Mouse (Mus musculus) heart, adult 2 months (tissue): ENCODE measurements around the gene Stk11. TPM values are rescaled to one million over a fixed set of nuclear protein-coding genes. Genes with fewer than 3 reads are reported as not detected.

Source experiments
- DNase-seq, 2 experiments: peaks; one replicate each; pipeline ENCODE4 v3.0.0; 2021
- H3K27ac ChIP-seq: fragments of 200-600 bp; 2 replicates; pipeline ENCODE4 v1.8.1; 2022
- H3K27me3 ChIP-seq: fragments of 200-500 bp; 2 replicates; pipeline ENCODE4 v1.6.1; 2012; ENCODE audit warnings: mild to moderate bottlenecking, low read length, inconsistent platforms, mixed read lengths; ENCODE audit not compliant: control insufficient read depth, insufficient read depth
- H3K36me3 ChIP-seq: fragments of 200-500 bp; 2 replicates; pipeline ENCODE4 v1.6.1; 2012; ENCODE audit warnings: low read length, inconsistent platforms; ENCODE audit not compliant: control insufficient read depth, insufficient read depth
- H3K4me1 ChIP-seq: fragments of 200-500 bp; 2 replicates; pipeline ENCODE4 v1.6.1; 2011; ENCODE audit warnings: low read length; ENCODE audit not compliant: control insufficient read depth, insufficient read depth
- H3K4me3 ChIP-seq: fragments of 200-600 bp; 2 replicates; pipeline ENCODE4 v1.8.1; 2022
- H3K79me2 ChIP-seq: fragments of 200-500 bp; replicated peaks from 2 replicates; pipeline ENCODE4 v1.6.1; 2012; ENCODE audit warnings: mild to moderate bottlenecking, inconsistent platforms, low read length, moderate library complexity, mixed read lengths; ENCODE audit not compliant: control insufficient read depth, insufficient read depth
- H3K9ac ChIP-seq: fragments of 200-500 bp; 2 replicates; pipeline ENCODE4 v1.6.1; 2012; ENCODE audit warnings: low read depth, mild to moderate bottlenecking, control low read depth, inconsistent platforms, low read length, mixed read lengths
- CTCF ChIP-seq: fragments of 200-600 bp; IDR thresholded peaks from 2 replicates; pipeline ENCODE4 v1.8.1; 2022; ENCODE audit warnings: antibody characterized with exemption, mild to moderate bottlenecking, moderate library complexity
- EP300 ChIP-seq: fragments of 200-500 bp; IDR thresholded peaks from 2 replicates; pipeline ENCODE4 v1.6.1; 2011; ENCODE audit warnings: low read depth, low read length, control low read depth; ENCODE audit not compliant: insufficient read depth
- POLR2A ChIP-seq: fragments of 200-500 bp; IDR thresholded peaks from 2 replicates; pipeline ENCODE4 v1.6.1; 2011; ENCODE audit warnings: mild to moderate bottlenecking, low read depth, low read length, control low read depth; ENCODE audit not compliant: insufficient read depth
- WGBS: fragments of 180-500 bp; shearing (Covaris S2); methylation state at CpG from one replicate; pipeline ENCODE4 v1.1.7; 2018; 5-methylcytosine and 5-hydroxymethylcytosine counted together
- intact Hi-C: fragments of 180-260 bp; cut with DNase I; formaldehyde crosslinking; loops from one replicate; pipeline ENCODE4 v1.15.1; 2025
- polyA plus RNA-seq: library from polyadenylated mRNA; depleted of rRNA; stranded (reverse); fragments of >200 nt; gene quantifications from 2 replicates; pipeline ENCODE4 v1.2.3, GENCODE M21; 2012
- total RNA-seq, 2 experiments: library from RNA; stranded (reverse); gene quantifications; 2 replicates each; pipeline ENCODE4 v1.2.3; 2021

Gene Stk11
- total and polyA plus RNA-seq, 3 experiments, result 127 to 161 (median 140) TPM

GRCm38 (mm10) chr10:80127920-80128319, 12.3 kb downstream of the Stk11 start:
- peaks cover 2% of the 10 kb centered on the region; the same call in 1 of the 2 replicates for H3K4me1 ChIP-seq
- peaks cover 3% of the 10 kb centered on the region; the same call in 1 of the 2 replicates for H3K79me2 ChIP-seq
- intact Hi-C loops, result no loop called here
- no peak for DNase-seq
- no peaks in the 10 kb centered on the region for H3K36me3 ChIP-seq
- H3K27me3 ChIP-seq, result no peaks in the 10 kb centered on the region
- no peak overlapping the region for H3K4me3 ChIP-seq
- no peak overlapping the region for H3K9ac ChIP-seq
- H3K27ac ChIP-seq, result no peak overlapping the region
- TF ChIP-seq POLR2A (no peak), EP300 (no peak), CTCF (no peak)
- 85% methylated on average over 8 of the region's 8 CpGs for WGBS

GRCm38 (mm10) chr10:80129846-80130245, 14.2 kb downstream of the Stk11 start:
- no peaks in the 10 kb centered on the region for H3K36me3 ChIP-seq
- H3K9ac ChIP-seq, result no peak overlapping the region

GRCm38 (mm10) chr10:80130403-80131031, 14.9 kb downstream of the Stk11 start:
- no peak for DNase-seq
- Histone ChIP-seq H3K9ac (no peak overlapping the region), H3K4me1 (peaks cover 2% of the 10 kb centered on the region; the same call in 1 of the 2 replicates), H3K27ac (no peak overlapping the region), H3K27me3 (no peaks in the 10 kb centered on the region), H3K79me2 (no peaks in the 10 kb centered on the region), H3K36me3 (no peaks in the 10 kb centered on the region), H3K4me3 (no peak overlapping the region)
- intact Hi-C loops, result no loop called here
- whole genome bisulfite sequencing, result 81% methylated on average over 18 of the region's 18 CpGs
- TF ChIP-seq POLR2A (no peak), EP300 (no peak), CTCF (no peak)

More at GRCm38 (mm10) chr10:80129846-80130245, 14.2 kb downstream of the Stk11 start:
- no peak overlapping the region for H3K4me3 ChIP-seq
- no peak for DNase-seq
- WGBS, result 90% methylated on average over 9 of the region's 9 CpGs
- TF ChIP-seq EP300, result no peak
- TF ChIP-seq CTCF, result no peak
- TF ChIP-seq POLR2A, result no peak
- intact Hi-C loops, result no loop called here
- H3K27me3 ChIP-seq, result no peaks in the 10 kb centered on the region
- H3K27ac ChIP-seq, result no peak overlapping the region
- no peaks in the 10 kb centered on the region for H3K79me2 ChIP-seq
- peaks cover 2% of the 10 kb centered on the region; the same call in 1 of the 2 replicates for H3K4me1 ChIP-seq

- no peak overlapping the region for H3K9ac ChIP-seq
- no peaks in the 10 kb centered on the region for H3K36me3 ChIP-seq
- no peak overlapping the region for H3K4me3 ChIP-seq
- TF ChIP-seq POLR2A (no peak), EP300 (no peak), CTCF (no peak)
- no peaks in the 10 kb centered on the region for H3K79me2 ChIP-seq
- intact Hi-C loops, result no loop called here
- 58% methylated on average over 55 of the region's 55 CpGs for WGBS
- no peak for DNase-seq
- H3K27me3 ChIP-seq, result no peaks in the 10 kb centered on the region
- H3K27ac ChIP-seq, result no peak overlapping the region
- H3K4me1 ChIP-seq, result peaks cover 2% of the 10 kb centered on the region; the same call in 1 of the 2 replicates
Measured at GRCm38 (mm10) chr10:80131316-80131951, 15.8 kb downstream of the Stk11 start.

GRCm38 (mm10) chr10:80131952-80132350, 16.3 kb downstream of the Stk11 start:
- WGBS, result 79% methylated on average over 27 of the region's 27 CpGs
- TF ChIP-seq CTCF (no peak), POLR2A (no peak), EP300 (no peak)
- no peak for DNase-seq
- Histone ChIP-seq H3K27ac (no peak overlapping the region), H3K79me2 (no peaks in the 10 kb centered on the region), H3K4me3 (no peak overlapping the region), H3K27me3 (no peaks in the 10 kb centered on the region), H3K9ac (no peak overlapping the region), H3K36me3 (no peaks in the 10 kb centered on the region), H3K4me1 (peaks cover 2% of the 10 kb centered on the region; the same call in 1 of the 2 replicates)
- intact Hi-C loops, result no loop called here

- TF ChIP-seq CTCF (peak; percentile 59), POLR2A (no peak)
- 41% methylated on average over 8 of the region's 8 CpGs for WGBS
- Histone ChIP-seq H3K79me2 (no peaks in the 10 kb centered on the region), H3K27ac (no peak overlapping the region; the same call in none of the 2 replicates), H3K4me1 (peaks cover 2% of the 10 kb centered on the region; the same call in 1 of the 2 replicates), H3K27me3 (no peaks in the 10 kb centered on the region), H3K4me3 (no peak overlapping the region), H3K36me3 (no peaks in the 10 kb centered on the region), H3K9ac (no peak overlapping the region)
- DNase-seq, result peak in 1 of 2 experiments; percentile 78
- intact Hi-C loops, result loop anchor here (1.0 kb wide), 1 partner anchor 15 kb away; no protein-coding TSS in a partner anchor
Measured at GRCm38 (mm10) chr10:80133226-80133849, 17.7 kb downstream of the Stk11 start.
